Mouse (Mus musculus) natural killer cell, adult 2 months (primary cell): ENCODE results near the gene Pou3f1.

Source experiments
- DNase-seq, 2 experiments: peaks; one replicate each; pipeline ENCODE4 v3.0.0; 2022; ENCODE audit warnings: low spot score in 2 of 2

The Pou3f1 gene

GRCm38 (mm10) chr4:124657781-124658180 is 1.2 kb downstream of the Pou3f1 start:
- no peak for DNase-seq

GRCm38 (mm10) chr4:124658412-124658851 is 1.8 kb downstream of the Pou3f1 start:
- no peak for DNase-seq

DNA sequence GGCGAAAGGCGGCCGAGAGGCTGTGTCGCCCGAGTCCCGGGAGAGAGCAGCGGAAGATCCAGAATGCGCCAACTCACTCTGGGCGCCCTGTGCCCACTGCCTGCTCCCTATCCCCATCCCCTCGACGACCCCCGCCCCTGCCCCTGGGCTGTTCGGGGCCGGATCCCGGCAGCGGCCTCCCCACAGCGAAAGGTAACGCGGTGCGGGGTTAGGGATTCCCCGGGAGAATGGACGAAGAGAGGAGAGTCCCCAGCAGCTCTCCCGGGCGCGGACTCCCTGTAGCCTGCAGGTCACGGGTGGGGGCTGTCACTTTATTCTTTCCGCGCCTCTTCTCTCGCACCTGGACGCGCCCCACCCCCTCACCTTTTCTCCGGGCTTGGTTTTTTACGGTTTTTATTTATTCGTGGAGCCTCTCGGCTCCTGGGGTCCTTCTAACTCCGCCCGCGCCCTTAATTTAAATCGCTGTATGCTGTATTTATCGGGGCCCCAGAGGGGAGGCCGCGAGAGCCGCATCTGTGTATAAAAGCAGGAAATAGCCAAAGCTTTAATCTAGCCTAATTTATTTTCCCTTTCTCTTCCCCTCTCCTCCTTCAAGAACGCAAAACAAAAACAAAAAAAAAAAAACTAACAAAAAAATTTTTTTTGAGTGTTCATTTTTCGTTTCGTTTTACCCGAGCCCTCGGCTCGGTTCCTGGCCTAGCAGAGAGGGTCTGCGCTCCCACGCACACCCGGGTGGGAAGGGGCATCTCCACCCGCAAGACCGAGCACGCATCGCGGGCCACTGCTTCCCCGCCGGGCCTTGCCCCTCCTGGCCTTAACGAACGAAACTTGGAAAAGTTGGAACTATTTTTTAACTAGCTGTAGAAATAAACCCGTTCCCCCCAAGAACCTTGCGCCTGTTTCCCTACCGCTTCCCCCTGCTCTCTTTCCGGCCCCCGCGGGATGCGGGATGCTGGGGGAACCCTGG is 2.9 kb downstream of the Pou3f1 start:
- DNase-seq: no peak

DNA sequence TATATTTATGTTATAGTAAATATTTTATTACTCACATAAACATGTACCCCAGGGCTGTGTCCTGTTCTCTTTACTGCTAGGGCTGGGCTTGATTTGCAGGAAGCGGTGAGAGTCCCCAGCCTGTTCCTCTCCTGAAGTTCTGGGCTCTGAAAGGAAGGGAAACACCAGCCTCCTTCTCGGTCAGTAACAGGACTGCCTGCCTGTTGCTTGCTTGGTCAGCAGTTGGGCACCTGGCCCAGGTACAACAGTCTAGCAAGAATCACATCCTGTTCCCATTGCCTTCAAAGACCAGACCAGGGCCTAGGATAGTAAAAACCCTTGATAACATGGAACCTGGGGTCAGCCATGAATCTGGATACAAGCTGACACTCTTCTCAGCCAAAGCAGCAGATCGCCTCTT is 4.0 kb downstream of the Pou3f1 start:
- DNase-seq: no peak

GRCm38 (mm10) chr4:124663034-124663433 is 6.4 kb downstream of the Pou3f1 start:
- DNase-seq: no peak

DNA sequence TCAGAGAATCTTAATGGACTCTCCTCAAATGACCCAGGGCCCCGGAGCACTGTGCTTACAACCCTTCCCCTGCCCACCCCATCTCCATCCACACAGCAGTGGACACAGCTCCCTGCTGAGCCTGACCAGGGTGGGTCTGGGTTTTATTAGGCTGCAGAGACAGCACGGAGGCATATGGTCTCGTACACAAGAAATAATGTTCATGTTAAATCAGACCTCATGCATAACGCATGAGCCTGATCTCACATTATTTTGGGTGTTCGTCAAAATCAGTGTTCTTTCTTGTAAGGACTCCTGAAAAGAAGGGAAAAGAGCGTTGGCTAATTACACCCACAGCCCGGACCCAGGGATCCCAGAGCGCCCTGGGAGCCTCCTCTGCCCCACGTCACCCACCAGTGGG is 7.6 kb downstream of the Pou3f1 start:
- no peak for DNase-seq

DNA sequence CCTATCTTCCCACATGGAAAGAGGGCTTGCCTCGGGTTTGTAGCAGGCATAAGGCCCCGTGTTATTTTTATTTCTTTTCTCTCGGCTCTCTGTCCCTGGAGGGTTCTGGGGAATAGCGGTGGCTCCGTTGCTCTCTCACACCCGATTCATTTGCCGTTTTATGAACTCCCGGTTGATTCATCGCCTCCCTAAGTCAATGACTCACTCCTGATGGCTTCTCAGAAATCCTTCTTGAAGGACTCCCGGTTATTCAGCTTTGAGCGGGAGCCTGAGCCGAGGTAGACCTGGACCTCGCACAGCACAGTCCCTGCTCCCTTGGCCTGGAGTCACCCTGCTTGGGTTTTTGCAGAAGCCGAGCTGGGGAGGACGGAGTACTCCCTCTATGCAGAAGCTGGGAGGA is 8.0 kb downstream of the Pou3f1 start:
- no peak for DNase-seq

DNA sequence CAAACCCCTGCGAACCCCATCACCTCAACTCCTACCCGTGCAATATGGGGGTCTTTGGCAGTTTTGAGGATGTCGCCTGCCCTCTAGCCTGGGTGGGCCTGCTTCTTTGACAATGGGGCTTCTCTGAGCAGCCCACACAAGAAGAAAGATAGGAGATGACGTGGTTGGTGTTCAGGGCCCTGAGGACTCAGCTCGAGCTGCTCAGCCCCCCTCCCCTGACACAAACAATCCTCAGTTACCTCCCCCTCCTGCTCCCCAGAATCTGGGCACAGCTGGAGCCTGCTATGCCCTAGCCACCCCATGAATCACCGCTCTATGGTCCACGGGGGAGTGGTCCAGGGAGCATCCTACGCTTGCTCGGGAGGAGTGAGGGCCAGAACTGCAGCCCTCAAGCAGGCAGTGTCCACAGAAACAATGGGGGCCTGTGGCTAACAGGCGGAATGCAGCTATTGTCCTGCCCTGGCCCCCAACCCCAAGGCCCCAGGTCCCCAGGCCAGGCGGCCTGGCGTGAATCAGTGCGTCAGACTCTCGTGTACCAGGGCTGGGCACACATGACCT is 10.9 kb downstream of the Pou3f1 start:
- DNase-seq: no peak

GRCm38 (mm10) chr4:124668078-124668477 is 11.5 kb downstream of the Pou3f1 start:
- DNase-seq: no peak

- no peak for DNase-seq
Measured at GRCm38 (mm10) chr4:124670232-124670631, 13.6 kb downstream of the Pou3f1 start.

DNA sequence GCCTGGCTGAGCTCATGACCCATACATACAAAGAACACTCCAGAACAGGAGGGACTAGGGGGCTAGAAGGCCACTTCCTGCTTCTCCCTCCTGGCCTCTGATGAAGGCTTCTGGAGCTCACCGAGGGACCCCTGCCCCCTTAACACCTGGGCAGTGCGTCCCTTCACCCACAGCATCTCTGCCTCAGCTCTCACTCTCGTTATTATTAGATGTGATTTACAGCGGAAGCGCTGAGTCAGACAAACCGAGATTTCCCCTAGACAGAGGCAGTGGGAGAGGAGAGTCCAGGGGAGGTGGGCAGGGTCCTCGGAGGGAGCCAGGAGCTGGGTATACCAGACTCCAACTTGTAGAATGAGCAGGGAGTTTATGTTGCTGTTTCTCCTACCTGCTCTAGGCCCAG is 15.0 kb downstream of the Pou3f1 start:
- DNase-seq: no peak

DNA sequence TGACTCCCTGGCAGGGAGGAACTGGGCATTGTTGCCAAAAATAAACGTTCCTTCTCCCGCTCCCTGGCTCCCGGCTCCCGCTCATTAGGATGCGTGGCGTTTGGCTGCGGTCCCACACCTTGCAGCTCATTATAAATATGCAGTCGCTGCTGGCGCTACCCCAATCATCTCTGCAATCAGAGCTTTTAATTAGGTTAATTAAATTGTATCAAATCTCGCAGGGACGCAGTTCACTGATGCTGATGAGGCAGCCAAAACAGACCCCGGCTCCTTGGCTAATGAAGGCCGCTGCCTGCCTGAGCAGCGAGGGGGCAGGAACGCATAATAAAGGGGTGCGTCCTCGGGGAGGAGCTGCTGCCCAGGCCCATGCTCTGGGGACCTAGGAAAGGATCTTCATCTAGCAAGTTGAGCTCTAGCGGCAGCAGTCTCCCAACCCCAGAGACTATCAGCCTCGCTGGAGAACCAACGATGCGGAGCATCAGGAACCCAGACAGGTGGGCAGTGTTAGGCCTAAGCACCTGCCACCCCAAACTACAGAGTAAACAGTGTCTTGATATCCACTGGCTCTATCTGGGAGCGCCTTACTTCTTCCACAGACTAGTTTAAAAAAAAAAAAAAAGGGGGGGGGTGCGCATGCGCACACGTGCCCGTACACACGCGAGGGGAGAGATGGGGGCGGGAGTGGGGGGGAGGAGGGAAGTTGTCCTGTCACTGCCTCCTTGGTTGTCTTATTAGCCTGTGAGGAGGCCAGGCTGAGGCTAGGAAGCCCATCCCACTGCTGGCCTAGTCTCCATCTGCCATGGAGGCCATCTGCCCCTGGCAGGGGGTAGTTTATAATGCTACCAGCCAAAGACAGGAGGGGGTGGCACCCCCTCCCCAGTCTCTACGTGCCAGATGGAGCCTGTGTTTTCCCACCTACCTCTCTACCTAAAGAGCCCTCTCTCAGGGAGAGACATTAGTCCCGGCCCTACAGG is 16.0 kb downstream of the Pou3f1 start:
- no peak for DNase-seq

DNA sequence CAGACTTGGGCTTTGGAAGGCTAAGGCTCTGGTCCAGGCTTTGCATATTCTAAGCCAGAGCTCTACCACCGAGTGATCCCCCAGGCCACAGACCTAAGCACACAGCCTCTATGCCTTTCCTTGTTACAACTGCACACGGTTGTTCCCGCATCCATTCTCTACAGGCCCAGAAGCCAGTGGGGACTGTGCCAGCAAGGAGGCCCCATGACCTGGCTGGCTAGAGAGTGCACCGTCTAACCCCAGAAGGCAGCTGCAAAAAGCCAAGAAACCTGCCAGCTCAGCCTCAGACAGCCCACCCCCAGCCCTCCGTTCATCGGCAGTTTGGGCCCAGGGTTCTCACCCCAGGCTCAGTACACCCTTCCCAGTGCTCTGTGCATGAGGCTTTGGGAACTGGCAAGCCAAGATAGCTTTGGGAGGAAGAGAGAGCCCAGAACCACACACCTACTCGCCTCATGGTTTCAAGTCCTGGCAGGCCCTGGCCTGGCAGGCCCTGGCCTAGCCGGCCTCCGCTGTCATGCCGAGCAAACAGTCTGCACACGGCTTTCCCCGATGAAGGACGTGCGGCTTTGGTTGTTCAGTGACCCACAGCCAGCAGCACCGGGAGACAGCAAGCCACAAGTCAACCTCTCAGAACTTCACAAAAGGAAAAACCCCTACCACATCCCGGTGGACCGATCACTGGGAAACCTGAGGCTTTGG is 17.9 kb downstream of the Pou3f1 start:
- no peak for DNase-seq

- peak in 1 of 2 experiments; percentile 35 for DNase-seq
Measured at GRCm38 (mm10) chr4:124675037-124675436, 18.4 kb downstream of the Pou3f1 start.

GRCm38 (mm10) chr4:124675958-124676357 is 19.4 kb downstream of the Pou3f1 start:
- DNase-seq: no peak

DNA sequence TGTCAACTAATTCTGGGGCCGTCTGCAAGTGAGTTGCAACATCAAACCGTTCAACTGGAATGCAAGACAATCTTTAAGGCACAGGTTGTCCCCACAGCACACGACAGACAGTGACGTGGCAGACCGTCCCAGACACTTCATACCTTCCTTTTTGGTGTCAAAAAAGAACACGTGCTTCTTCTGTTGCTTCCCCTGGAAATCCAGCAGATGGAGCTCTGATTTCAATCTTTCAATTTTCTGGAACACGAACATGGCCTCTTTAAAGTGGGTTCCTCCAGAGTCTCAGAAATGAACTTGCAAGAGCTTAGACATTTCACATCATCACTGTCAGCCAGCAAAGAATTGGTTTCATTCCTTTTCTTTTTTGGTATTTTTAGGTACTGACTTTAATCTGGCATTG is 25.7 kb downstream of the Pou3f1 start:
- no peak for DNase-seq

- DNase-seq: no peak
Measured at GRCm38 (mm10) chr4:124683474-124683873, 26.9 kb downstream of the Pou3f1 start.

- no peak for DNase-seq
Measured at GRCm38 (mm10) chr4:124685004-124685403, 28.4 kb downstream of the Pou3f1 start.

GRCm38 (mm10) chr4:124685453-124685852 is 28.8 kb downstream of the Pou3f1 start:
- DNase-seq: no peak

- DNase-seq: no peak
Measured at GRCm38 (mm10) chr4:124685897-124686402, 29.3 kb downstream of the Pou3f1 start.

DNA sequence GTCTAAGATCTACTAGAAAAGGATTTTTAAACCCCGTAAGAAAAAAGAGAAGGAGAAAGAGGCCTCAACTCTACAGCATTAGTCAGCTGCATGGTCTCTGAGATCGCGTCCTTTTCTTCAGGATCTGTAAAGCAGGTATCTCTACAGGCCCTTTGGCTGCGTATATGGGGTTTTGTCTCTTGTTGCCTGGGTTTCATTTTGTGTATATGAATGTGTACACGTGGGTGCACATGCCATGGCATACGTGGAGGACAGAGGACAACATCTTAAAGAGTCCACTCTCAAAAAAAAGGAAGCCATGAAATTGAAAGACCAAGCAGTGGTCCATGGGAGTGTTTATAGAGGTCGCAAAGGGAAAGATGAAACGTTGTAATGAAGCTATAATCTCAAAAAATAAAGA is 34.8 kb downstream of the Pou3f1 start:
- no peak for DNase-seq
